Mouse (Mus musculus): ENCODE measurements at regions not wholly inside any gene's neighbourhood (a gene's known extent, or its start where the extent isn't known, plus 50 kb on each side); places are given as distances from the start of the nearest gene placed in this dataset.

DNA sequence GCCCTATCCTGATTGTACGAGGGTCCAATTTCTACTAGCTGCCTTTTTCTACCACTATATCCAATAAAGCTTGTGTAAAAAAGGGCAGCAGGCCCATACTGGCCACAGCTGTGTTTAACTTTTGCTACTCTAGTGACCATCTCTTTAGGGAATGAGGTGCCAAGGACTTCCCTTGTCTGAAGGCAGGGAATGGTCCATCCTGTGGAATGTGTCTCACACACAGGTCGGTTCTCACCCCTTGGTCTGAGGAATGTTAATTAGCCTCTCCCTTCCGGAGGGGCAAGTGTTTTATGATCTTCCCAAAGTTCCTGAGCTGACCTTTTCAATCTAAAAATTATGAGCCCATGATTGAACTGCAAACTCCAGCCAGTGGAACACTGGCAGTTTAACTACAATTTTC, 155.8 kb upstream of the Gulp1 start:
- TF ChIP-seq CTCF (IDR thresholded peaks at IDR 0.05; ENCODE audit: low read depth), result no peak
- TF ChIP-seq EP300 (optimal IDR thresholded peaks at IDR 0.05), result no peak
